Mouse (Mus musculus): ENCODE data around the gene Mink1. TPM values are rescaled to one million over a fixed set of nuclear protein-coding genes. Genes with fewer than 3 reads are reported as not detected.
A peak's percentile ranks its signal among the peaks of the same experiment; 100 is the strongest.

Gene Mink1
- polyA plus RNA-seq, 1 experiment from 2014 or later, result 14.6 TPM

GRCm38 (mm10) chr11:70646691-70647650 is 84.3 kb downstream of the Mink1 start, which contains the start of the genes Rnf167 and Slc25a11:
Gene Rnf167 (plus strand): TSS chr11:70647235.
Gene Slc25a11 (minus strand): TSS chr11:70647479.
- peaks cover 69% of the 10 kb centered on the region for H3K36me3 ChIP-seq
- peak within 1 kb of the TSS; percentile 86 for H3K4me3 ChIP-seq
- under 1% methylated on average over 63 of the region's 63 CpGs for WGBS

GRCm38 (mm10) chr11:70647716-70648420 is 85.2 kb downstream of the Mink1 start:
- Histone ChIP-seq H3K4me3 (peak overlapping the region; percentile 86), H3K27ac (peak overlapping the region; percentile 92), H3K4me1 (replicated peaks) (peaks cover 68% of the 10 kb centered on the region), H3K9me3 (no peaks in the 10 kb centered on the region), H3K36me3 (peaks cover 75% of the 10 kb centered on the region), H3K27me3 (ENCODE audit: insufficient read depth, poor library complexity, severe bottlenecking) (no peaks in the 10 kb centered on the region)
- 5% methylated on average over 28 of the region's 28 CpGs for WGBS
- no peak for DNase-seq (ENCODE audit: low spot score)

More at GRCm38 (mm10) chr11:70646691-70647650, 84.3 kb downstream of the Mink1 start, which contains the start of the genes Rnf167 and Slc25a11:
- peak within 1 kb of the TSS; percentile 92 for H3K27ac ChIP-seq
- DNase-seq (ENCODE audit: low spot score), result peak; percentile 97
- peaks cover 59% of the 10 kb centered on the region for H3K4me1 ChIP-seq (replicated peaks)
- H3K27me3 ChIP-seq (ENCODE audit: insufficient read depth, poor library complexity, severe bottlenecking), result no peaks in the 10 kb centered on the region
- no peaks in the 10 kb centered on the region for H3K9me3 ChIP-seq

GRCm38 (mm10) chr11:70648512-70648911 is 85.8 kb downstream of the Mink1 start:
- H3K4me3 ChIP-seq, result peak overlapping the region; percentile 86
- H3K4me1 ChIP-seq (replicated peaks), result peaks cover 71% of the 10 kb centered on the region
- no peak overlapping the region for H3K27ac ChIP-seq
- peaks cover 70% of the 10 kb centered on the region for H3K36me3 ChIP-seq
- DNase-seq (ENCODE audit: low spot score), result no peak
- WGBS, result 89% methylated on average over 4 of the region's 4 CpGs
- H3K27me3 ChIP-seq (ENCODE audit: insufficient read depth, poor library complexity, severe bottlenecking), result no peaks in the 10 kb centered on the region
- no peaks in the 10 kb centered on the region for H3K9me3 ChIP-seq

- Histone ChIP-seq H3K4me1 (replicated peaks) (peaks cover 71% of the 10 kb centered on the region), H3K27ac (no peak overlapping the region), H3K9me3 (no peaks in the 10 kb centered on the region), H3K4me3 (peak overlapping the region; percentile 86), H3K27me3 (ENCODE audit: insufficient read depth, poor library complexity, severe bottlenecking) (no peaks in the 10 kb centered on the region), H3K36me3 (peaks cover 63% of the 10 kb centered on the region)
- no peak for DNase-seq (ENCODE audit: low spot score)
- WGBS, result 89% methylated on average over 8 of the region's 8 CpGs
These were observed 86.6 kb downstream of the Mink1 start for GRCm38 (mm10) chr11:70649185-70649734.

- peaks cover 68% of the 10 kb centered on the region for H3K4me1 ChIP-seq (replicated peaks)
- H3K4me3 ChIP-seq, result peak overlapping the region; percentile 23
- no peaks in the 10 kb centered on the region for H3K9me3 ChIP-seq
- no peaks in the 10 kb centered on the region for H3K27me3 ChIP-seq (ENCODE audit: insufficient read depth, poor library complexity, severe bottlenecking)
- 79% methylated on average over 12 of the region's 12 CpGs for WGBS
- no peak for DNase-seq (ENCODE audit: low spot score)
- peak overlapping the region; percentile 40; the same call in 1 of the 2 replicates for H3K27ac ChIP-seq
- peaks cover 50% of the 10 kb centered on the region for H3K36me3 ChIP-seq
These were observed 87.9 kb downstream of the Mink1 start for GRCm38 (mm10) chr11:70650322-70651175.

GRCm38 (mm10) chr11:70651391-70651790 is 88.7 kb downstream of the Mink1 start:
- H3K9me3 ChIP-seq, result no peaks in the 10 kb centered on the region
- WGBS, result 88% methylated on average over 2 of the region's 2 CpGs
- no peak overlapping the region for H3K27ac ChIP-seq
- H3K4me1 ChIP-seq (replicated peaks), result peaks cover 68% of the 10 kb centered on the region
- no peaks in the 10 kb centered on the region for H3K27me3 ChIP-seq (ENCODE audit: insufficient read depth, poor library complexity, severe bottlenecking)
- peak overlapping the region; percentile 23; the same call in 1 of the 2 replicates for H3K4me3 ChIP-seq
- H3K36me3 ChIP-seq, result peaks cover 48% of the 10 kb centered on the region
- no peak for DNase-seq (ENCODE audit: low spot score)

- peaks cover 48% of the 10 kb centered on the region for H3K36me3 ChIP-seq
- WGBS, result 70% methylated on average over 12 of the region's 12 CpGs
- H3K9me3 ChIP-seq, result no peaks in the 10 kb centered on the region
- peaks cover 75% of the 10 kb centered on the region for H3K4me1 ChIP-seq (replicated peaks)
- peak; percentile 32 for DNase-seq (ENCODE audit: low spot score)
- no peaks in the 10 kb centered on the region for H3K27me3 ChIP-seq (ENCODE audit: insufficient read depth, poor library complexity, severe bottlenecking)
- H3K4me3 ChIP-seq, result peak overlapping the region; percentile 97
- H3K27ac ChIP-seq, result peak overlapping the region; percentile 99; the same call in 1 of the 2 replicates
These were observed 89.6 kb downstream of the Mink1 start for GRCm38 (mm10) chr11:70652029-70652883.

- H3K4me1 ChIP-seq (replicated peaks), result peaks cover 77% of the 10 kb centered on the region
- 69% methylated on average over 6 of the region's 6 CpGs for WGBS
- peak overlapping the region; percentile 97 for H3K4me3 ChIP-seq
- DNase-seq (ENCODE audit: low spot score), result no peak
- peaks cover 48% of the 10 kb centered on the region for H3K36me3 ChIP-seq
- H3K27ac ChIP-seq, result peak overlapping the region; percentile 99
- H3K9me3 ChIP-seq, result no peaks in the 10 kb centered on the region
- H3K27me3 ChIP-seq (ENCODE audit: insufficient read depth, poor library complexity, severe bottlenecking), result no peaks in the 10 kb centered on the region
These were observed 90.2 kb downstream of the Mink1 start for GRCm38 (mm10) chr11:70652884-70653344.

- peak overlapping the region; percentile 97 for H3K4me3 ChIP-seq
- peak; percentile 85 for DNase-seq (ENCODE audit: low spot score)
- H3K36me3 ChIP-seq, result peaks cover 45% of the 10 kb centered on the region
- peak overlapping the region; percentile 99 for H3K27ac ChIP-seq
- H3K27me3 ChIP-seq (ENCODE audit: insufficient read depth, poor library complexity, severe bottlenecking), result no peaks in the 10 kb centered on the region
- H3K9me3 ChIP-seq, result no peaks in the 10 kb centered on the region
- H3K4me1 ChIP-seq (replicated peaks), result peaks cover 76% of the 10 kb centered on the region
- WGBS, result under 1% methylated on average over 63 of the region's 63 CpGs
These were observed 90.9 kb downstream of the Mink1 start for GRCm38 (mm10) chr11:70653345-70654197.

GRCm38 (mm10) chr11:70654198-70654922 is 91.7 kb downstream of the Mink1 start, which contains the start of gene Pfn1:
Gene Pfn1 (minus strand): TSS chr11:70654644.
- DNase-seq (ENCODE audit: low spot score), result peak; percentile 84
- Histone ChIP-seq H3K27ac (peak within 1 kb of the TSS; percentile 99), H3K4me1 (replicated peaks) (peaks cover 73% of the 10 kb centered on the region), H3K9me3 (no peaks in the 10 kb centered on the region), H3K36me3 (peaks cover 37% of the 10 kb centered on the region), H3K4me3 (peak within 1 kb of the TSS; percentile 97), H3K27me3 (ENCODE audit: insufficient read depth, poor library complexity, severe bottlenecking) (no peaks in the 10 kb centered on the region)
- WGBS, result 1% methylated on average over 61 of the region's 61 CpGs
